Mouse (Mus musculus): ENCODE measurements at regions not wholly inside any gene's neighbourhood (a gene's known extent, or its start where the extent isn't known, plus 50 kb on each side); places are given as distances from the start of the nearest gene placed in this dataset.
A peak's percentile ranks its signal among the peaks of the same experiment; 100 is the strongest.

GRCm38 (mm10) chr13:72120911-72121553, 157.5 kb upstream of the Irx1 start:
- Histone ChIP-seq H3K27ac (ENCODE audit: low read depth, low read length) (no peak overlapping the region), H3K9me3 (ENCODE audit: control insufficient read depth) (no peaks in the 10 kb centered on the region), H3K4me2 (replicated peaks; ENCODE audit: low read depth) (peak overlapping the region; percentile 44; the same call in 1 of the 2 replicates), H3K9ac (ENCODE audit: low read depth, low read length) (no peak overlapping the region), H3K36me3 (ENCODE audit: control insufficient read depth, insufficient read depth) (no peaks in the 10 kb centered on the region), H3K27me3 (replicated peaks; ENCODE audit: control insufficient read depth, insufficient read depth, low read length) (no peaks in the 10 kb centered on the region), H3K4me3 (ENCODE audit: low read depth, low read length) (no peak overlapping the region), H3K4me1 (replicated peaks; ENCODE audit: control insufficient read depth, insufficient read depth, low read length) (no peaks in the 10 kb centered on the region)
- WGBS: 38% methylated on average over 6 of the region's 6 CpGs
- no peak for TF ChIP-seq CTCF (IDR thresholded peaks at IDR 0.05; ENCODE audit: low read depth)
- no peak for ATAC-seq

DNA sequence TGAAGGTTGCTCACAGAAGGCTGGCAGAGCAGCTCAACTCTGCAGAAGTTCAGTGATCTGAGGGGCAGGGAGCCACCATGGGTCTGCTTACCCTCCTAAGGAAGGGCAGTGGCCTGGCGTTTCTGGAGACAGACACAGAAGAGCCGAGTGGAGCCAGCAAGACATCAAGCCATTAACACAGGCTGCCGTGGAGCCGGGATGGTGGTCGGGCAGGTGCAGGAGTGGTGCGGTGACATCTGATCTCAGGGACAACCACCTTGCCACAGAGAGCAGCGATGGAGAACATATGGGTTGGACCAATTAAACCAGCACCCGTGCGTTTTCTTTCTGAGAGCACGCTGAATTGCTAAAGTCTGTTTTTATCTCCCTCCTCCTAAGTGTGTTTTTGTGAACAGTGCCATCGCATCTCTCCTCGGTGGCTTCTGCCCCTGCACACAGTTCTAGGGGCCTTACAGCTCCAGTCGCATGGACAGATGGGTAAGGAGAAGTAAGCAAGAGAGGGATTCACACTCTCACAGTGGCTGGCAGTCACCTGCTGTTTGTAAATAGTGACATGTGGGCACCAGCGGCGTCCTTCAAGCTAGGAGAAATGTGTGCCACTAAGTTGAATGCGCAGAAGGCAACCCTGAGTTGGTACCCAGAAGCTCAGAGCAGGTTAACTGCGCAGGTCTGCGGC, 158.2 kb upstream of the Irx1 start:
- Histone ChIP-seq H3K4me3 (ENCODE audit: low read depth, low read length) (no peak overlapping the region), H3K4me2 (replicated peaks; ENCODE audit: low read depth) (no peak overlapping the region), H3K27me3 (replicated peaks; ENCODE audit: control insufficient read depth, insufficient read depth, low read length) (no peaks in the 10 kb centered on the region), H3K4me1 (replicated peaks; ENCODE audit: control insufficient read depth, insufficient read depth, low read length) (no peaks in the 10 kb centered on the region), H3K9me3 (ENCODE audit: control insufficient read depth) (no peaks in the 10 kb centered on the region), H3K9ac (ENCODE audit: low read depth, low read length) (no peak overlapping the region), H3K36me3 (ENCODE audit: control insufficient read depth, insufficient read depth) (no peaks in the 10 kb centered on the region), H3K27ac (ENCODE audit: low read depth, low read length) (no peak overlapping the region)
- ATAC-seq: no peak
- TF ChIP-seq CTCF (IDR thresholded peaks at IDR 0.05; ENCODE audit: low read depth): no peak
- 68% methylated on average over 18 of the region's 18 CpGs for WGBS

- no peak for ATAC-seq
- H3K4me2 ChIP-seq (replicated peaks; ENCODE audit: low read depth): no peak overlapping the region
- H3K4me1 ChIP-seq (replicated peaks; ENCODE audit: control insufficient read depth, insufficient read depth, low read length): no peaks in the 10 kb centered on the region
- no peak overlapping the region for H3K9ac ChIP-seq (ENCODE audit: low read depth, low read length)
- H3K27ac ChIP-seq (ENCODE audit: low read depth, low read length): no peak overlapping the region
- H3K9me3 ChIP-seq (ENCODE audit: control insufficient read depth): no peaks in the 10 kb centered on the region
- no peak for TF ChIP-seq CTCF (IDR thresholded peaks at IDR 0.05; ENCODE audit: low read depth)
- H3K27me3 ChIP-seq (replicated peaks; ENCODE audit: control insufficient read depth, insufficient read depth, low read length): no peaks in the 10 kb centered on the region
- H3K4me3 ChIP-seq (ENCODE audit: low read depth, low read length): no peak overlapping the region
- no peaks in the 10 kb centered on the region for H3K36me3 ChIP-seq (ENCODE audit: control insufficient read depth, insufficient read depth)
- WGBS: 60% methylated on average over 11 of the region's 11 CpGs
Observed at GRCm38 (mm10) chr13:72122230-72122627, 158.7 kb upstream of the Irx1 start.

DNA sequence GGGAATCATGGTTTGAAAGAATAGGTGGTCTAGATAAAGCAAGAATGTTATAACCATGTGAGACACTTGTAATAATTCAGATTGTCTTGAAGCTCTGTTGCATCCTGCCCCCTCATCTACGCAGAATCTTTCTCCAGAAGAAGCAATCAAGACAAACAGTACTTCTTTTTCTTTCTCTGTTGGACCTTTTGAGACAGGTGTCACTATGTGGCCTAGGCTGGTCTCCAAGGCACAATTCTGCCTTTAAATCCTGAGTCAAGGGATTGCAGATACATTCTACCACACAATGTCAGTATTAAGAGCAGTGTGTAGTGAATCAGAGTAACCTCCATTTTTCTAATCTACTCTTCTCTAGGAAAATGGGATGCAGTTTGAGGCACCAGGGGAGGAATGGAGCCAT, 164.8 kb upstream of the Irx1 start:
- Histone ChIP-seq H3K4me2 (replicated peaks; ENCODE audit: low read depth) (no peak overlapping the region), H3K4me1 (replicated peaks; ENCODE audit: control insufficient read depth, insufficient read depth, low read length) (no peaks in the 10 kb centered on the region), H3K27ac (ENCODE audit: low read depth, low read length) (no peak overlapping the region), H3K9ac (ENCODE audit: low read depth, low read length) (no peak overlapping the region), H3K9me3 (ENCODE audit: control insufficient read depth) (no peaks in the 10 kb centered on the region), H3K27me3 (replicated peaks; ENCODE audit: control insufficient read depth, insufficient read depth, low read length) (no peaks in the 10 kb centered on the region), H3K36me3 (ENCODE audit: control insufficient read depth, insufficient read depth) (no peaks in the 10 kb centered on the region), H3K4me3 (ENCODE audit: low read depth, low read length) (no peak overlapping the region)
- WGBS: 90% methylated on average over 1 of the region's 1 CpGs
- no peak for ATAC-seq
- no peak for TF ChIP-seq CTCF (IDR thresholded peaks at IDR 0.05; ENCODE audit: low read depth)

DNA sequence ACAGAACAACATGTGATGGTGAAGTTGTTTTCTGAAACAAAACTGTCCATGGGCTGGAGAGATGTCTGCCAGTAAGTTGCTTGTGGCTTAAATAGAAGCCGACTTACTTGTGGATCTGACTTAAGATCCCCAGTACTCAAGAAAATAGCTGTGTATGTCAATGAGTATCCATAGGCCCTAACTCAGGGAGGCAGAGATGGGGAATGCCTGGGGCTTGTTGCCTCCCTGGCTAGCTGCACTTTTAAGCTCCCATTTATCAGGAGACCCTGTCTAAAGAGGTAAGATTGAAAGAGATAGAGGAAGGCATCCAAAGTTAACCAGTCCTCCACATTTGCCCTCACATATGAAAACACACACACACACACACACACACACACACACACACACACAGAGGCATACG, 167.8 kb upstream of the Irx1 start:
- 82% methylated on average over 2 of the region's 2 CpGs for WGBS
- Histone ChIP-seq H3K4me2 (replicated peaks; ENCODE audit: low read depth) (no peak overlapping the region), H3K36me3 (ENCODE audit: control insufficient read depth, insufficient read depth) (no peaks in the 10 kb centered on the region), H3K4me1 (replicated peaks; ENCODE audit: control insufficient read depth, insufficient read depth, low read length) (no peaks in the 10 kb centered on the region), H3K4me3 (ENCODE audit: low read depth, low read length) (no peak overlapping the region), H3K27ac (ENCODE audit: low read depth, low read length) (no peak overlapping the region), H3K27me3 (replicated peaks; ENCODE audit: control insufficient read depth, insufficient read depth, low read length) (no peaks in the 10 kb centered on the region), H3K9ac (ENCODE audit: low read depth, low read length) (no peak overlapping the region), H3K9me3 (ENCODE audit: control insufficient read depth) (no peaks in the 10 kb centered on the region)
- no peak for ATAC-seq
- no peak for TF ChIP-seq CTCF (IDR thresholded peaks at IDR 0.05; ENCODE audit: low read depth)

- Histone ChIP-seq H3K9ac (ENCODE audit: low read depth, low read length) (no peak overlapping the region), H3K36me3 (ENCODE audit: control insufficient read depth, insufficient read depth) (no peaks in the 10 kb centered on the region), H3K27ac (ENCODE audit: low read depth, low read length) (no peak overlapping the region), H3K27me3 (replicated peaks; ENCODE audit: control insufficient read depth, insufficient read depth, low read length) (no peaks in the 10 kb centered on the region), H3K4me2 (replicated peaks; ENCODE audit: low read depth) (no peak overlapping the region), H3K9me3 (ENCODE audit: control insufficient read depth) (no peaks in the 10 kb centered on the region), H3K4me1 (replicated peaks; ENCODE audit: control insufficient read depth, insufficient read depth, low read length) (no peaks in the 10 kb centered on the region), H3K4me3 (ENCODE audit: low read depth, low read length) (no peak overlapping the region)
- no peak for ATAC-seq
- WGBS: 66% methylated on average over 8 of the region's 8 CpGs
- TF ChIP-seq CTCF (IDR thresholded peaks at IDR 0.05; ENCODE audit: low read depth): no peak
Observed at GRCm38 (mm10) chr13:72134101-72134768, 170.7 kb upstream of the Irx1 start.

Data from intestine, postnatal 0 days (tissue).